In the genomic region with DNA sequence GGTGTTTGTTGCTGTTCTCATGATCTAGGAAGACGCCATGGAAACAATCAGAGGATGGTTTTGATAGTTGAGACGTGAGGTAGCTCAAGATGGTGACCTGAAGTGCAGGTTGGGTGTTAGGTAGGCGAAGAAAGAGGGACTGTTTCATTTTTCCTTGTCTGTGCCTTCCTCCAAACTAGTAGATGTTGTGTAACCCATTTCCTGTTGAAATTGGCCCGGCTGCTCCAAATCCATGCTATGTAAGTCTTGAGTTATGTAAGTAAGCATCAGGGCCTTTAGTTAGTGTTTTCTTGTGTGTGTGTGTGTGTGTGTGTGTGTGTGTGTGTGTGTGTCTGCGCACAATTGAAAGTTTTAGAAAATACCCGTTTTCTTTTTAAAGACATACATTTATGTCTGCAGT, we compare ENCODE assay signal across 15 mouse cellular contexts. TPM values are rescaled to one million over a fixed set of nuclear protein-coding genes. Genes with fewer than 3 reads are reported as not detected.
A peak's percentile ranks its signal among the peaks of the same experiment; 100 is the strongest.
DNase-seq lines count a peak whose midpoint lies in the region; ATAC-seq and TF ChIP-seq lines count a peak whose summit lies in the region.
"Had no signal": no experiment of that assay in that cellular context is flagged by ENCODE, and none has a peak within 500 bp of the region (broad histone marks: within the 10 kb centered on the region; RNA-seq: fewer than 3 reads in every experiment).

No protein-coding gene starts in this region.

- intact Hi-C loops in left cerebral cortex, adult 2 months (cut with DNase I): no loop called here

- peak overlapping the region; percentile 63; the same call in 1 of the 2 replicates for H3K27ac ChIP-seq in left cerebral cortex, adult 2 months
- H3K27ac ChIP-seq: hindbrain, postnatal 0 days; limb, embryonic 12.5 days; midbrain, embryonic 13.5 days had no signal

- DNase-seq in frontal cortex, postnatal 25 days (ENCODE audit: low spot score in 2 of 2): no peak
- DNase-seq in left cerebral cortex, adult 2 months (ENCODE audit: extremely low spot score in 1 of 2, low spot score in 2 of 2): no peak
- no peak for DNase-seq in left cerebral cortex, adult 18-20 months (ENCODE audit: low spot score in 2 of 2)
- peak; percentile 50 for DNase-seq in fat pad, adult 2 months (ENCODE audit: extremely low read depth, low read depth, low spot score)
- DNase-seq in thymus, adult 18-20 months: no peak
- no peak for DNase-seq in gastrocnemius, postnatal 25 days
- DNase-seq: adrenal gland, adult 8-10 months; B cell, adult 2 months; right cerebral cortex, postnatal 25 days had no signal

- no peak overlapping the region for H3K4me3 ChIP-seq in left cerebral cortex, adult 2 months
- H3K4me3 ChIP-seq: forebrain, embryonic 13.5 days; limb, embryonic 12.5 days; midbrain, embryonic 13.5 days had no signal

- TF ChIP-seq CTCF in left cerebral cortex, adult 2 months (IDR thresholded peaks at IDR 0.05): no peak

- peak; percentile 66 for ATAC-seq in frontal cortex, adult (ENCODE audit: low TSS enrichment)
- peak; percentile 26 for ATAC-seq in megakaryocyte progenitor cell, adult 5-6 weeks (replicated peaks; ENCODE audit: poor library complexity)
- ATAC-seq: forebrain, embryonic 13.5 days; hindbrain, postnatal 0 days; midbrain, embryonic 13.5 days had no signal

RNA-seq across cellular contexts. Expression of a gene that starts 14.5 kb away (rescaled TPM):
- total RNA-seq in left cerebral cortex, adult 2 months (2021): 100 to 1,000 TPM; 440 to 460 TPM
- 100 to 1,000 TPM; 469 to 487 TPM for total RNA-seq in left cerebral cortex, adult 18-20 months (2021)
- 140 and 141 TPM in 2 replicates for total RNA-seq in megakaryocyte progenitor cell, adult 5-6 weeks (2015)
- 54.8 and 57.9 TPM in 2 replicates for total RNA-seq in megakaryocyte progenitor cell, adult 5-6 weeks (2017)
- 10 to 100 TPM; 39.6 to 54.5 TPM for total RNA-seq in gastrocnemius, postnatal 25 days (2021)

RNA-seq across cellular contexts. Expression of a gene that starts 16.0 kb away (rescaled TPM):
- total RNA-seq in left cerebral cortex, adult 2 months (2021): 1 to 10 TPM in 1 of 2 experiments, under 1 TPM in 1; 0.84 to 1.1 TPM
- 1 to 10 TPM in 1 of 2 experiments, under 1 TPM in 1; 0.51 to 1.3 TPM for total RNA-seq in left cerebral cortex, adult 18-20 months (2021)
- 1.0 and 2.2 TPM in 2 replicates for total RNA-seq in megakaryocyte progenitor cell, adult 5-6 weeks (2015)
- total RNA-seq in megakaryocyte progenitor cell, adult 5-6 weeks (2017): 0.61 and 0.83 TPM in 2 replicates
- 1 to 10 TPM in 1 of 2 experiments, not detected in 1; 1.5 TPM for total RNA-seq in gastrocnemius, postnatal 25 days (2021)
